Mouse (Mus musculus): ENCODE data around the gene Arap1. TPM values are rescaled to one million over a fixed set of nuclear protein-coding genes. Genes with fewer than 3 reads are reported as not detected.

Gene Arap1
- polyA plus RNA-seq, 1 experiment from 2014 or later = 29.2 TPM

GRCm38 (mm10) chr7:101456318-101456717 is 108.5 kb downstream of the Arap1 start:
- no peak overlapping the region for H3K4me2 ChIP-seq (ENCODE audit: low read length)
- H3K9ac ChIP-seq (ENCODE audit: low read length) = no peak overlapping the region

DNA sequence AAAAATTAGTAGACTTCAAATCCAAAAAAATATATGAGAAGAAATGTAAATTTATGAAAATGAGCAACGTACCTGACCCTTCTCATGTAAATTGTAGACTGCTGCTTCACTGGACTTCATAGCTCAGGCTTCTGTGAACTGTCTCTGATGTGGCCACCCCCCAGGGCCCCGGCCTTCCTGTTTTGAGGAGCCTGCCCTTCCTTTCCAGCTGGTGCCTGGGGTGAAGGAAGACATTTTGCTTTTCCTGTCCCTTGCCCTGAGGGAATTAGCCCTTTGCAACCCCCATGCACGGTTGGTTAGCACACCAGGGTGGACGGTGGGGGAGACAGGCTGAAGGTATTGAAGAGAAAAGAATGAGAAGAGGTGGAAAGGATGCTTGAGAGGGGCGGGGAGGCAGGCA is 108.9 kb downstream of the Arap1 start:
- Histone ChIP-seq H3K4me3 (ENCODE audit: control insufficient read depth in 1 of 2, insufficient read depth in 1 of 2, low read depth in 1 of 2, low read length in 2 of 2) (no peak overlapping the region), H3K27ac (replicated peaks in 1 of 2; ENCODE audit: control insufficient read depth in 1 of 2, insufficient read depth in 1 of 2, low read depth in 2 of 2, low read length in 2 of 2) (no peak overlapping the region), H3K9ac (ENCODE audit: low read length) (no peak overlapping the region), H3K4me2 (ENCODE audit: low read length) (no peak overlapping the region), H3K36me3 (ENCODE audit: control insufficient read depth, insufficient read depth, low read length) (no peaks in the 10 kb centered on the region), H3K9me3 (ENCODE audit: control insufficient read depth, low read length) (no peaks in the 10 kb centered on the region), H3K27me3 (ENCODE audit: control insufficient read depth, insufficient read depth, low read length) (peaks cover 39% of the 10 kb centered on the region), H3K4me1 (ENCODE audit: control insufficient read depth in 2 of 2, insufficient read depth in 2 of 2, low read length in 2 of 2) (peaks cover 7 to 10% of the 10 kb centered on the region in 2 experiments; a peak in 3 of 4 replicates)
- WGBS = 46% methylated on average over 5 of the region's 5 CpGs
- no peak for ATAC-seq (ENCODE audit: insufficient number of reproducible peaks, insufficient read depth, low FRiP score, low read depth)

More at GRCm38 (mm10) chr7:101456318-101456717, 108.5 kb downstream of the Arap1 start:
- H3K4me3 ChIP-seq (ENCODE audit: control insufficient read depth in 1 of 2, insufficient read depth in 1 of 2, low read depth in 1 of 2, low read length in 2 of 2) = no peak overlapping the region
- peaks cover 43% of the 10 kb centered on the region for H3K27me3 ChIP-seq (ENCODE audit: control insufficient read depth, insufficient read depth, low read length)
- ATAC-seq (ENCODE audit: insufficient number of reproducible peaks, insufficient read depth, low FRiP score, low read depth) = no peak
- peaks cover 9 to 12% of the 10 kb centered on the region in 2 experiments; a peak in 3 of 4 replicates for H3K4me1 ChIP-seq (ENCODE audit: control insufficient read depth in 2 of 2, insufficient read depth in 2 of 2, low read length in 2 of 2)
- no peak overlapping the region for H3K27ac ChIP-seq (replicated peaks in 1 of 2; ENCODE audit: control insufficient read depth in 1 of 2, insufficient read depth in 1 of 2, low read depth in 2 of 2, low read length in 2 of 2)
- no peaks in the 10 kb centered on the region for H3K9me3 ChIP-seq (ENCODE audit: control insufficient read depth, low read length)
- 81% methylated on average over 4 of the region's 4 CpGs for WGBS
- no peaks in the 10 kb centered on the region for H3K36me3 ChIP-seq (ENCODE audit: control insufficient read depth, insufficient read depth, low read length)

DNA sequence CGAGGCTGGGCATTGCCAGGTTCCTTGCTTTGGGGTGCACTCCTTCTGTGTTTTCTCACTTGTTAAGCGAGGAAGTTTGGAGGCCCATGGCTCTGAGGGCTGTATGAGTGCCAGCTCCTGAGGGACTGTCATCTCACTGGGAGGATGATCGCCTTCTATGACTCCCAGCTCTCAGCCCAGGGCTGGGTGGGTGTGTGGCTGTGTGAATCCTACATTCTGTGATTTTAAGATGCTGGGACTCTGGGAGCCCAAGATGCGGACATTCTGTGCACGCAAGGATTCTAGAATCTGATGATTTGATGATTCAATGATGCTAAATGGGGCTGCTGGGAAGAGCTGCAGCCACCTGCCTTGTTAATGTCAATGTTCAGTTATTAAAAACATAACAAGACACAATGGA is 109.4 kb downstream of the Arap1 start:
- Histone ChIP-seq H3K36me3 (ENCODE audit: control insufficient read depth, insufficient read depth, low read length) (no peaks in the 10 kb centered on the region), H3K9ac (ENCODE audit: low read length) (no peak overlapping the region), H3K27ac (replicated peaks in 1 of 2; ENCODE audit: control insufficient read depth in 1 of 2, insufficient read depth in 1 of 2, low read depth in 2 of 2, low read length in 2 of 2) (no peak overlapping the region), H3K27me3 (ENCODE audit: control insufficient read depth, insufficient read depth, low read length) (peaks cover 34% of the 10 kb centered on the region), H3K9me3 (ENCODE audit: control insufficient read depth, low read length) (no peaks in the 10 kb centered on the region), H3K4me1 (ENCODE audit: control insufficient read depth in 2 of 2, insufficient read depth in 2 of 2, low read length in 2 of 2) (peaks cover 7 to 10% of the 10 kb centered on the region in 2 experiments; a peak in 3 of 4 replicates), H3K4me2 (ENCODE audit: low read length) (no peak overlapping the region), H3K4me3 (ENCODE audit: control insufficient read depth in 1 of 2, insufficient read depth in 1 of 2, low read depth in 1 of 2, low read length in 2 of 2) (no peak overlapping the region)
- 68% methylated on average over 5 of the region's 5 CpGs for WGBS
- no peak for ATAC-seq (ENCODE audit: insufficient number of reproducible peaks, insufficient read depth, low FRiP score, low read depth)

DNA sequence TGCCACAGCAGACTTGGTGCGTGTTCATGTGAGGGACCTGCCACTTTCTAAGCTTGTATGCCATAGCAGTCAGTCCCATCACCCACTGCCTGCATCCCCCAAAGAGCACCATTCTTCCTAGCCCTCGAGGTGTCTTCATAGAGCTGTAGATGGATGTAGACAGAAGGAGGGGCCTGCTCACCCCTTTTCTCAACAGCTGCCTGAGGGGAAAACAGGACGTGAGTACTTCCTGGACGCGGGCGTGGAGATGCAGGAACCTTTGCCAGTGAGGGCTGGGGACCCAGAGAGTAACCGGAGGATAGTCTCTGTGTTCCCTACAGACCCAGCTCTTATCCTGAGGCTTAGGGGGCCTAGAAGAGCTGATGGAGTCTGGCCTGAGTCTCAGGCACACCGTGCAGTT is 109.9 kb downstream of the Arap1 start:
- no peaks in the 10 kb centered on the region for H3K9me3 ChIP-seq (ENCODE audit: control insufficient read depth, low read length)
- ATAC-seq (ENCODE audit: insufficient number of reproducible peaks, insufficient read depth, low FRiP score, low read depth) = no peak
- H3K9ac ChIP-seq (ENCODE audit: low read length) = no peak overlapping the region
- WGBS = 59% methylated on average over 8 of the region's 8 CpGs
- no peak overlapping the region for H3K27ac ChIP-seq (replicated peaks in 1 of 2; ENCODE audit: control insufficient read depth in 1 of 2, insufficient read depth in 1 of 2, low read depth in 2 of 2, low read length in 2 of 2)
- no peaks in the 10 kb centered on the region for H3K36me3 ChIP-seq (ENCODE audit: control insufficient read depth, insufficient read depth, low read length)
- H3K27me3 ChIP-seq (ENCODE audit: control insufficient read depth, insufficient read depth, low read length) = peaks cover 29% of the 10 kb centered on the region
- H3K4me1 ChIP-seq (ENCODE audit: control insufficient read depth in 2 of 2, insufficient read depth in 2 of 2, low read length in 2 of 2) = peaks cover 7 to 10% of the 10 kb centered on the region in 2 experiments; a peak in 3 of 4 replicates
- H3K4me3 ChIP-seq (ENCODE audit: control insufficient read depth in 1 of 2, insufficient read depth in 1 of 2, low read depth in 1 of 2, low read length in 2 of 2) = no peak overlapping the region
- H3K4me2 ChIP-seq (ENCODE audit: low read length) = no peak overlapping the region

DNA sequence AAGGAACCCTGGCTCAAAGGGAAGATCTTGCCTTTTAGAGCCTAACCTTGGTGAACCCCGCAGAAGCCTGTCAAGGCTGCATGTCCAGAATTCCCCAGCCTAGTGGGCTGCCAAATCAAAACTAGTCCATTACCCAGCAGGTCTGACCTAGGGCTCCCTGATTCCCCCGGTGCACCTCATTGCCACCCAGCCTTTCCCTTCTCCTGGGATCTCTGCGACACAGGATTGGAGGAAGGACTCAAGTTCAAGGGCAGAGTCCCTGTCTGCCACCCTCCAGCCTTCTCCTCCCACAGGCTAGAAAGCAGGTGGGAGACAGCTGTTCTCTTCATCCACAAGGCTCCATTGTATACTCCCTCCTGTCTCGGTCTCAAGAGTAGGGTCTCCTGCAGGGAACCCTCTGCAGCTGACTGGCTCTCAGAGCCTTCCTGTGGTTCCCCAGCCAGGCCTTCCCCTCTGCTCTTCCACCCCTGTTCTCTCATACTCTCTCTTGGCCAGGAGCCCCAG is 110.5 kb downstream of the Arap1 start:
- 67% methylated on average over 4 of the region's 4 CpGs for WGBS
- Histone ChIP-seq H3K9ac (ENCODE audit: low read length) (no peak overlapping the region), H3K4me1 (ENCODE audit: control insufficient read depth in 2 of 2, insufficient read depth in 2 of 2, low read length in 2 of 2) (peaks cover 7 to 10% of the 10 kb centered on the region in 2 experiments; a peak in 3 of 4 replicates), H3K27me3 (ENCODE audit: control insufficient read depth, insufficient read depth, low read length) (peaks cover 25% of the 10 kb centered on the region), H3K9me3 (ENCODE audit: control insufficient read depth, low read length) (no peaks in the 10 kb centered on the region), H3K36me3 (ENCODE audit: control insufficient read depth, insufficient read depth, low read length) (no peaks in the 10 kb centered on the region), H3K4me3 (ENCODE audit: control insufficient read depth in 1 of 2, insufficient read depth in 1 of 2, low read depth in 1 of 2, low read length in 2 of 2) (no peak overlapping the region), H3K27ac (replicated peaks in 1 of 2; ENCODE audit: control insufficient read depth in 1 of 2, insufficient read depth in 1 of 2, low read depth in 2 of 2, low read length in 2 of 2) (no peak overlapping the region), H3K4me2 (ENCODE audit: low read length) (no peak overlapping the region)
- ATAC-seq (ENCODE audit: insufficient number of reproducible peaks, insufficient read depth, low FRiP score, low read depth) = no peak

- Histone ChIP-seq H3K4me1 (ENCODE audit: control insufficient read depth in 2 of 2, insufficient read depth in 2 of 2, low read length in 2 of 2) (peaks cover 7 to 17% of the 10 kb centered on the region in 2 experiments; a peak in 3 of 4 replicates), H3K9me3 (ENCODE audit: control insufficient read depth, low read length) (no peaks in the 10 kb centered on the region), H3K9ac (ENCODE audit: low read length) (no peak overlapping the region), H3K36me3 (ENCODE audit: control insufficient read depth, insufficient read depth, low read length) (no peaks in the 10 kb centered on the region), H3K4me2 (ENCODE audit: low read length) (no peak overlapping the region), H3K4me3 (ENCODE audit: control insufficient read depth in 1 of 2, insufficient read depth in 1 of 2, low read depth in 1 of 2, low read length in 2 of 2) (no peak overlapping the region), H3K27ac (replicated peaks in 1 of 2; ENCODE audit: control insufficient read depth in 1 of 2, insufficient read depth in 1 of 2, low read depth in 2 of 2, low read length in 2 of 2) (no peak overlapping the region), H3K27me3 (ENCODE audit: control insufficient read depth, insufficient read depth, low read length) (peaks cover 20% of the 10 kb centered on the region)
- no peak for ATAC-seq (ENCODE audit: insufficient number of reproducible peaks, insufficient read depth, low FRiP score, low read depth)
- 69% methylated on average over 9 of the region's 9 CpGs for WGBS
Observed at GRCm38 (mm10) chr7:101459305-101459813, 111.5 kb downstream of the Arap1 start.

GRCm38 (mm10) chr7:101459923-101460607 is 112.2 kb downstream of the Arap1 start:
- Histone ChIP-seq H3K27me3 (ENCODE audit: control insufficient read depth, insufficient read depth, low read length) (peaks cover 16% of the 10 kb centered on the region), H3K9ac (ENCODE audit: low read length) (no peak overlapping the region), H3K4me3 (ENCODE audit: control insufficient read depth in 1 of 2, insufficient read depth in 1 of 2, low read depth in 1 of 2, low read length in 2 of 2) (no peak overlapping the region), H3K36me3 (ENCODE audit: control insufficient read depth, insufficient read depth, low read length) (no peaks in the 10 kb centered on the region), H3K4me1 (ENCODE audit: control insufficient read depth in 2 of 2, insufficient read depth in 2 of 2, low read length in 2 of 2) (peaks cover 9 to 22% of the 10 kb centered on the region in 2 experiments), H3K4me2 (ENCODE audit: low read length) (no peak overlapping the region), H3K27ac (replicated peaks in 1 of 2; ENCODE audit: control insufficient read depth in 1 of 2, insufficient read depth in 1 of 2, low read depth in 2 of 2, low read length in 2 of 2) (no peak overlapping the region), H3K9me3 (ENCODE audit: control insufficient read depth, low read length) (no peaks in the 10 kb centered on the region)
- 51% methylated on average over 10 of the region's 10 CpGs for WGBS
- no peak for ATAC-seq (ENCODE audit: insufficient number of reproducible peaks, insufficient read depth, low FRiP score, low read depth)

Measured in heart, embryonic 14.5 days (tissue).